8 mouse cellular contexts compared by ENCODE assay signal in the genomic region with DNA sequence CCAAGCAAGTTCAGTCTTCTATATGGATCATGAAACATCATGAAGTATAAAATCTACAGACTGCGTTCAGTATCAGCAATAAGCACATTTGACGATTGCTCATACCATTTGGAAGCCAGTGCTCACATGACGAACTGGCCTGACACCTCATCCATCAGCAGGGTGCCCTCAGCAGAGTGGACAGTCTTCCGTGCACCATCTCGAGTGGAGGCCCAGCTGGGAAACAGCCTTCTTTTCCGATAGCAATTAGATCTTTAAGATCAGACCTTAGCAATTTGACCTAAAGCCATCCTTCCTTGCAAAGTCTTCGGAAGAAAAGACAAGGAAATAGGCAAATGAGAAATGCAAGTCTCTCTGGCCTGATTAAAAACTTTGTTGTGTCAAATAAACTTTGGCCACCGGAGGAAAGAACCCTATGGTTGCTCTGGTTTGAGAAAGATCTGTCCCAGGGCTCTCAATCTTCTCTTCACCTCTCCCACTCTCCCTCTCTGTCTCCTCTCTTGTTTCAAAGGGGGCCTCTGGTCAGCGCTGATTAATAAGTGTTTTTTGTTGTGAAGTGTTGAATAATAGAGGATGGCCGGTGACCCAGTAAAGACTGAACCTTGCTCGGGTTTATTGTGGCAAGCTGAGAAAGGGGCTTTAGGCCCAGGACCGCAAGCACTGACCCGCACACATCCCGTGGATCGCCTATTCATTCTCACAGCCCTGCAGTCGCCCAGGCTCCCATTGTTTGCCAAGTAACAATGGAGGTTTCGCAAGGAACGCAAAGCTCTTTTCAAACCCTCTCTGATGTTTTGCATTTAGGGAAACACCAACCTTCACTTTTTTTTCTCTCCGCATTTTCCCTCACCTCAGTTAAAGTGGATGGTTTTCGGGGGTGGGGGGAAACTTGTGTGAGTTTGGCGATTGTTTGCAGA.
DNase-seq lines count a peak whose midpoint lies in the region; ATAC-seq and TF ChIP-seq lines count a peak whose summit lies in the region.

No protein-coding gene starts in this region.

- H3K27ac ChIP-seq in heart, embryonic 15.5 days: no peak overlapping the region
- peak overlapping the region; percentile 100 for H3K27ac ChIP-seq in hindbrain, embryonic 13.5 days
- peak overlapping the region; percentile 100 for H3K27ac ChIP-seq in midbrain, embryonic 16.5 days (ENCODE audit: low read length)
- H3K27ac ChIP-seq in thymus, adult 2 months (ENCODE audit: control insufficient read depth, insufficient read depth, low read length): no peak overlapping the region

- H3K4me2 ChIP-seq in heart, embryonic 15.5 days: peak overlapping the region; percentile 94
- H3K4me2 ChIP-seq in hindbrain, embryonic 13.5 days: peak overlapping the region; percentile 99
- H3K4me2 ChIP-seq in midbrain, embryonic 16.5 days (ENCODE audit: low read length): peak overlapping the region; percentile 100

- H3K4me1 ChIP-seq in heart, embryonic 15.5 days (replicated peaks): peaks cover 17% of the 10 kb centered on the region
- peaks cover 37% of the 10 kb centered on the region for H3K4me1 ChIP-seq in hindbrain, embryonic 13.5 days (replicated peaks)
- H3K4me1 ChIP-seq in midbrain, embryonic 16.5 days (ENCODE audit: control insufficient read depth, insufficient read depth, low read length): peaks cover 17% of the 10 kb centered on the region
- H3K4me1 ChIP-seq in thymus, adult 2 months (replicated peaks; ENCODE audit: control insufficient read depth, insufficient read depth, low read length): no peaks in the 10 kb centered on the region

- no peak for TF ChIP-seq POLR2A in thymus, adult 2 months (IDR thresholded peaks at IDR 0.05; ENCODE audit: control insufficient read depth, extremely low read depth, insufficient read depth, low read length, poor library complexity)

- H3K4me3 ChIP-seq in heart, embryonic 15.5 days: peak overlapping the region; percentile 46
- peak overlapping the region; percentile 78 for H3K4me3 ChIP-seq in hindbrain, embryonic 13.5 days
- peak overlapping the region; percentile 69 for H3K4me3 ChIP-seq in midbrain, embryonic 16.5 days (ENCODE audit: low read depth, low read length)
- H3K4me3 ChIP-seq in thymus, adult 2 months (ENCODE audit: control insufficient read depth, insufficient read depth, low read length): no peak overlapping the region

- no peaks in the 10 kb centered on the region for H3K9me3 ChIP-seq in heart, embryonic 15.5 days (replicated peaks)
- no peaks in the 10 kb centered on the region for H3K9me3 ChIP-seq in hindbrain, embryonic 13.5 days
- H3K9me3 ChIP-seq in midbrain, embryonic 16.5 days (replicated peaks; ENCODE audit: control insufficient read depth, low read length, poor library complexity, severe bottlenecking): no peaks in the 10 kb centered on the region

- no peak for TF ChIP-seq CTCF in thymus, adult 2 months (IDR thresholded peaks at IDR 0.05; ENCODE audit: borderline replicate concordance, control insufficient read depth, extremely low read depth, insufficient read depth, low read length, poor library complexity)

- ATAC-seq in heart, embryonic 15.5 days (replicated peaks; ENCODE audit: insufficient number of reproducible peaks, insufficient read depth, low FRiP score, low read depth): no peak
- ATAC-seq in hindbrain, embryonic 13.5 days (ENCODE audit: low FRiP score): peak; percentile 22; the same call in 1 of the 2 replicates
- ATAC-seq in midbrain, embryonic 16.5 days: peak; percentile 15; the same call in 1 of the 2 replicates

- H3K36me3 ChIP-seq in heart, embryonic 15.5 days: no peaks in the 10 kb centered on the region
- no peaks in the 10 kb centered on the region for H3K36me3 ChIP-seq in hindbrain, embryonic 13.5 days
- H3K36me3 ChIP-seq in midbrain, embryonic 16.5 days (ENCODE audit: control insufficient read depth, insufficient read depth, low read length): no peaks in the 10 kb centered on the region
- H3K36me3 ChIP-seq in thymus, adult 2 months (ENCODE audit: control insufficient read depth, insufficient read depth, low read length): no peaks in the 10 kb centered on the region

- peak overlapping the region; percentile 43 for H3K9ac ChIP-seq in heart, embryonic 15.5 days
- H3K9ac ChIP-seq in hindbrain, embryonic 13.5 days: peak overlapping the region; percentile 100
- peak overlapping the region; percentile 100 for H3K9ac ChIP-seq in midbrain, embryonic 16.5 days (ENCODE audit: low read depth, low read length)

- no peak for DNase-seq in heart, adult 18-20 months
- peak; percentile 35 for DNase-seq in cerebellum, adult 9-11 months
- no peak for DNase-seq in thymus, adult 18-20 months
- DNase-seq in yolk sac, embryonic 10.5 days (ENCODE audit: low spot score): no peak
- DNase-seq in thymus, adult 2 months: no peak

- WGBS in heart, embryonic 15.5 days: 10% methylated on average over 21 of the region's 21 CpGs
- 2% methylated on average over 21 of the region's 21 CpGs for WGBS in hindbrain, embryonic 13.5 days
- WGBS in midbrain, embryonic 16.5 days: 4% methylated on average over 21 of the region's 21 CpGs
- 16% methylated on average over 21 of the region's 21 CpGs for WGBS in thymus, adult 2 months

- H3K27me3 ChIP-seq in heart, embryonic 15.5 days: peaks cover 60% of the 10 kb centered on the region
- H3K27me3 ChIP-seq in hindbrain, embryonic 13.5 days: no peaks in the 10 kb centered on the region
- H3K27me3 ChIP-seq in midbrain, embryonic 16.5 days (ENCODE audit: control insufficient read depth, insufficient read depth, low read depth, low read length): no peaks in the 10 kb centered on the region
- H3K27me3 ChIP-seq in thymus, adult 2 months (ENCODE audit: control insufficient read depth, insufficient read depth, low read length): no peaks in the 10 kb centered on the region; the same call in 1 of the 2 replicates

Comparison
In these comparisons a context has a peak if more than half of its experiments do, and no peak if none do; other contexts are left out.
1. H3K27ac ChIP-seq: peak in hindbrain, embryonic 13.5 days (single experiment) and midbrain, embryonic 16.5 days (single experiment); none in heart, embryonic 15.5 days (single experiment) and thymus, adult 2 months (single experiment).
2. H3K9ac ChIP-seq: peak in every context shown above with its lines; median percentile 100 in hindbrain, embryonic 13.5 days; 100 in midbrain, embryonic 16.5 days; 43 in heart, embryonic 15.5 days.
3. Peak in every context shown above with its lines, with median percentiles within 50 percentile points of each other: H3K4me2 ChIP-seq.